Mouse (Mus musculus) gastrocnemius, postnatal 10 days (tissue): ENCODE measurements around the gene Tspan5. TPM values are rescaled to one million over a fixed set of nuclear protein-coding genes. Genes with fewer than 3 reads are reported as not detected.

Source experiments
- DNase-seq: peaks from one replicate; pipeline ENCODE4 v3.0.0; 2021; ENCODE audit warnings: mixed read lengths
- total RNA-seq, 2 experiments: library from RNA; stranded (reverse); gene quantifications; 2 replicates each; pipeline ENCODE4 v1.2.3; 2021

Gene Tspan5
- total RNA-seq, 2 experiments from 2014 or later, result 10.6 to 12.1 TPM

GRCm38 (mm10) chr3:138771549-138772333 lies 29.7 kb downstream of the Tspan5 start:
- DNase-seq, result no peak

DNA sequence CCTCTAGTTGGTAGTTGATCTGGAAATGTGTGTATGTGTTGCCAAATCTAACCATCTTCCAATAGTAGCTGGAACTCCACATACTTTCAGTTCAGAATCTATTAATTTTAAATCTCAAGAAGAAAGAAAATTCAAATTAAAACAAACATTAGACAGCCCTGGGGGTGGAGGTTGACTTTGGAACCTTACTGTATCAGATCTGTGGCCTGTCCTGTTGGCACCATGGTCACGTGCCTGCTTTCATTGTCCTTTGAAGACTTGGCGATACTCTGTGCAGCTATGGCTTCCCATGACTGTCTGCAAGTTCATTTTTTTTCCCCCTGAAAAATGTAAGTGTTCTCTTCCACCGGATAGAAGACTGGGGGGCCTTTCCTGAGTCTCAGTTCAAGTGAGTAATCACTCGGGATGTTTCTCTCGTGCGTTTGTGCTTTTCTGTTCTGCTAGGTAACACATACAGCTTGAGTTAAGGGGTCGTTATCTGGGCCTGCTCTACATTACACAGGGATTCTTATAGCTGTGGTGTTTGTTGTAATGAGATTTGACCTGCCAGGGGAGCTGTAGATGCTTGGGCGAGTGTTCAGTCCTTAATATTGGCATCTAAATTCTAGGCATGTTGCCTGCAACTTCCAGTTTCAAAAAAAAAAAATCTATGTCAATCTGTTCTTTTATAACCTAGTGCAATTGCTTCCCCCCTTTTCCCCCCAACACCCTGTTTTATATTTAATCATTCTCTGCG lies 32.0 kb downstream of the Tspan5 start:
- DNase-seq, result no peak

GRCm38 (mm10) chr3:138774607-138774943 lies 32.6 kb downstream of the Tspan5 start:
- no peak for DNase-seq

DNA sequence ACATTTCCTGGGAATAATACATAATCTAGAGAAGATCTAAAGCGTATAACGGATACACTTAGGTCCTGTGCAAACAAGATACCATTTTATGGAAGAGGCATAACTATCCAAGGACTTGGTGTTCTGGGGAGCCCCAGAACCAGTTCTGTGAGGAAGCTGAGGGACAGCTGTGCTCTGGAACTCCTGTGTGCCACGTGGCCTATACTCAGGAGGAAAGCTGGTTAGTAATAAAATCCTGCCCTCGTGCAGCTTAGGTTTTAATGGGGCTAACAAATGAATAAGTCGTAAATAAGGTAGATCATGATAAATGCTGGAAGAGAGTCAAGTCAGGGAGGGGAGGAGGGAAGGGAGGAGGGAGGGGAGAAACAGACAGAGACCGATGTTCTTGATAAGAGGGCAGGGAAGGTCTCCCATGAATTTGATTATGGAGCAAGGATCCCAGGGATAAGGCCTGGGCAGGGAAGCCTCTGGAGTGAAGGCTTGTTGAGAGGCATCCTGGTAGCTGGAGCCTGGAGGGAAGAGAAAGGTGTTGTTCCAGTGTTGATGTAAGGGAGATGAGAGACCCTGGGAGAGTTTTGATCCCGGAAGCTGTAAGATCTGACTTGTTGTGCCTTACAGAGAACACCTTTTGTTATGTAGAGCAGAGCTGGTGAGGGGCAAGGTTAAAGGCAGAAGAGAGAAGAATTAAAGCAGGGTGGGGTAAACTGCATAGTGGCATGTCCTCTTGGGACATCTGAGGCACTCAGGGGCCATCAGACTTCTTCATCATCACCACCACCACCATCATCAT lies 34.1 kb downstream of the Tspan5 start:
- no peak for DNase-seq

- no peak for DNase-seq
Observed at GRCm38 (mm10) chr3:138781492-138781891, 39.5 kb downstream of the Tspan5 start.

GRCm38 (mm10) chr3:138783859-138784640 lies 42.1 kb downstream of the Tspan5 start:
- DNase-seq, result peak; percentile 60

GRCm38 (mm10) chr3:138784641-138785025 lies 42.6 kb downstream of the Tspan5 start:
- DNase-seq, result no peak

DNA sequence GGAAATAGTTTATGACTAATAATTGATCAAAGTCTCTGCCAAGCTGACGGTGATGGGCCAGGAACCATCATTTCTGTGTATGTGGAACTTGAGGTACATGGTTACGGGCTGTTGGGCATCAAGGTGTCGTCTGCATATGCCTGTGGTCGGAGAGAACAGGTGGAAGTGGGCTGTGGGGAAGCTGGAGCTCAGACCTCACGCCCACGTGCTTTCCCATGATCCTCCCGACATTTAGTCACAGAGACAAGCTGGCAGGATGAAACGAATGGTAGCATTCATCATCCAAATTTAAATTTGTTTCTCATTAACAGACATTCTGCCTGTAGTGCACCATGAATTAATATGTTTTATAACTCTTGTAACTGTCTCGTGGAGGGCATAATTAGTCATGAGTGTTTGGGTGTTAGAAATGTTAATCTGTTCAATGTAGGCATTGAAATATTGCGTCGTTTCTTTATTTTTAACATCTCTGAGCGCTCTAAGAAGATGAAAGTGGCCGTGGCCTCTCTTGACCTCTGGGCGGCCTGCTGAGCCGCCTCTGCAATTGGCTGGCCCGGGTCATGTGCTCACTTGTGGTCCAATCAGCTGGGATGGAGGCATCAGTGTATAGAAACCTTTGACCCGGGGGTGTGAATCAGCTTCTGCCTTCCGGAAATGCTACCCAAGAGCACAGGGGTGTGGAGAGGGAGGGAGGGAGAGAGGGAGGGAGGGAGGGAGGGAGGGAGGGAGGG lies 45.9 kb downstream of the Tspan5 start:
- no peak for DNase-seq

- DNase-seq, result no peak
Observed at GRCm38 (mm10) chr3:138788489-138788850, 46.5 kb downstream of the Tspan5 start.

GRCm38 (mm10) chr3:138789275-138789674 lies 47.3 kb downstream of the Tspan5 start:
- DNase-seq, result no peak

DNA sequence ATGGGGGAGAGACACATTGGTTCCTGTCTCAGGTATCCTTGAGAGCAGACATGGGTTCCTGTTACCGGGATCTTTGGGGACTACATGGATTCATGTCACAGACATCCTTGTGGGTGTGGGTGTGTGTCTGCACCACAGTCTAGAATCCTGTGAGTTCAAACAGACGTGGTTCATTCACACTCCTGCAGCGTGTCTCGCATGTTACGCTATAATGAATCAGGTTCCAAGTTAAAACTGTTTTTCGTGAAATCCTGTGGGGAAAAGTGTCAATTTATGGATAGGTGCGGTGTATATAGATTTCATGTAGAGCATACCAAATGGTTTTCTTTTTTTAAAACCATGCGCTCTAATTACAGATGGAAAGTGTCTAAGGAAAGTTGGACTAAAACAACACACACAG lies 52.5 kb downstream of the Tspan5 start:
- DNase-seq, result no peak

GRCm38 (mm10) chr3:138795951-138796350 lies 54.0 kb downstream of the Tspan5 start:
- DNase-seq, result no peak

DNA sequence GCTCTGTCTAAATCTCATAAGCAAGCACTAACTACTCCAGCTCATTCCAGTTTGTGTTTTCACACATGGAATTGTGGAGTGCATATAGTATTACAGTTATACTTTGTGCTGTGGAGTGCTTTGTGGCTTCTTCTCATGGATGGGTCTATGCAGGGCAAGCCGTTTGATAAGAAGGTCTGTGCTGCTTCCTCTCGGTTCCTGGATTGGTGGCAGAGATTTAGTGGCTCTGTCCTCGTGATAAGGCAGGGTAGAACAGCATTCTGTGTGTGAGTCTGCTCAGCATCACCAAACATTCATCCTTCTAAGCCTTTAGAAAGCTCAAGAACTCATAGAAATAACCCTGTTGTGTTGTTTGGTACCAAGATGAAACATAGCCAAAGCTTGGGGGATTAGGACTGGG lies 54.6 kb downstream of the Tspan5 start:
- DNase-seq, result no peak

DNA sequence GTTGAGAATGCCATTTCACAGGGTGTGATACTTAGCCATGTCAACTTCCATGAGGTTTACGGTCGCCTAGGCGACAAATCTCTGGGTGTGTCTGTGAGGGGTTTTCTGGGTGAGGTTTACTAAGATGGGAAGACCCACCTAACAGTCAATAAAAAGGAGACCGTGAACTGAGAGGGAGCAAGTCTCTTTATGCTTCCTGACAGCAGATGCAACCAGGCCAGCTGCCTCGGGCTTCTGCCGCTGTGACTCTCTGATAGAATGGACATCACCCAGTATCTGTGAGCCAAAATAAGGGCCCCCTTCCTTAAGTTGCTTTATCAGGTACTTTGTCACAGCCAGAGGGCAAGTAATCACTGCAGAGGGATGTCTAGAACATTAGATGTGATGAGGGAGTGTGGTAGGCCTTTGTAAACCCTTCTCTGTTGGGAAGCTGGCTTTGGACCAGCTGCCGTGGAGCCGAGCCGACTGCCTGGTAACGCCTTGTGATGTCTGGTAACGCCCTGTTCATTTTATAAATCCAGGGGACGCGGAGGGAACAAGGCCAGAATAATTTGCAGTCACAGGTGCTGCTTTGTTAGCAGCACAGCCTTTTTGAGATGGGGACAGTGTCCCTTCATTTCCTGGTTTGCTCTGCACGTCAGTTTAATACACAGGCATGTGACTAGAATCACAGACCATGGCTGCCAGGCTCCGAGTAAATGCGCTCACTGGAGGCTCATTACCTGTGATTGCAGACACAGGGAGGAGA lies 58.8 kb downstream of the Tspan5 start:
- DNase-seq, result peak; percentile 40

- no peak for DNase-seq
Observed at GRCm38 (mm10) chr3:138801661-138802060, 59.7 kb downstream of the Tspan5 start.

DNA sequence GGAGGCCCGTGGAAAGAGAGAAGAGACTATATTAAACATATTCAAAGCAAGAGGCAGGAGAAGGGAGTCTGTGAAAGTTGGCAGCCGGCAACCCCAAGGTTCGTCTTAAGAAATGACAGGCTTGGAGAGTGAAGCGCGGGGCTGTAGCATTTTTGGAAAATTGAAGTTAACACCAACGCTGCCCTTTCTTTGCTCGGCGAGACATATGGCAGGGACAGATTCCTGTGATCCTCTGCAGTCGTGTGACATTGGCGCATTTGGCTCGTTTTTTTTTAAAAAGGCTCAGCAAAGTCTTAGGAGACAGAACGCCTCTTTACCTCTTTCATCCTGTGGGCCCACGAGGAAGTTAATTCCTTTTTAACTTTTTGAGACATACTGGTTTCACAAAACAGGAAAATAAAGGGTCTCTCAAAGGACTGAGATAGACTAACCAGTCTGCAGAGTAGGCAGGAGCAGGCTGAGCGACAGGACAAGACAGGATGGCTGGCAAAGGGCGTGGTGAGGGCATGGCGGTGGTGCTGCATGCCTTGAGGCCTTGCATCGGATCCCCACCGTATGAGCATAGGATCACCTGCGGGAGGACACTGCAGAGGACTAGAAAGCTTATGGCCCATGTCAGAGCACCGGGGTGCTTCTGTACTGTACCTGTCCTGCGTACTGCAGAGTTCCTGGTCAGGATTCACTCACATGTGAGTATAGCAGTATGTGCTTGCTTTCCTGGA lies 60.9 kb downstream of the Tspan5 start:
- no peak for DNase-seq

- DNase-seq, result no peak
Observed at GRCm38 (mm10) chr3:138803444-138804085, 61.6 kb downstream of the Tspan5 start.

GRCm38 (mm10) chr3:138804104-138805048 lies 62.4 kb downstream of the Tspan5 start:
- DNase-seq, result no peak
